8 mouse cellular contexts compared by ENCODE assay signal in genomic region chr6:88898534-88899048, GRCm38 (mm10). TPM values are rescaled to one million over a fixed set of nuclear protein-coding genes. Genes with fewer than 3 reads are reported as not detected.
A peak's percentile ranks its signal among the peaks of the same experiment; 100 is the strongest.
DNase-seq lines count a peak whose midpoint lies in the region; ATAC-seq and TF ChIP-seq lines count a peak whose summit lies in the region.

TSS of gene Mcm2 (minus strand) at chr6:88898780.

- TF ChIP-seq CTCF in G1E (IDR thresholded peaks at IDR 0.05; ENCODE audit: low read depth, low read length) = no peak
- TF ChIP-seq CTCF in layer of hippocampus, adult 2 months (conservative IDR thresholded peaks at IDR 0.05) = peak; percentile 17; the same call in 1 of the 2 replicates
- TF ChIP-seq CTCF in lung, embryonic 14.5 days (IDR thresholded peaks at IDR 0.05; ENCODE audit: low read depth) = peak; percentile 18; the same call in 1 of the 2 replicates
- TF ChIP-seq CTCF in olfactory bulb, adult 2 months (IDR thresholded peaks at IDR 0.05; ENCODE audit: insufficient read depth, low read depth, low read length) = no peak
- TF ChIP-seq CTCF in thymus, adult 2 months (IDR thresholded peaks at IDR 0.05; ENCODE audit: borderline replicate concordance, control insufficient read depth, extremely low read depth, insufficient read depth, low read length, poor library complexity) = 0 out of 2 replicates have a peak, but pooled peaks have one; percentile 2

- WGBS in forebrain, embryonic 16.5 days = 0% methylated on average over 33 of the region's 33 CpGs
- WGBS in lung, embryonic 14.5 days = under 1% methylated on average over 33 of the region's 33 CpGs
- 1% methylated on average over 33 of the region's 33 CpGs for WGBS in olfactory bulb, adult 2 months
- 0% methylated on average over 33 of the region's 33 CpGs for WGBS in thymus, adult 2 months

- peaks cover 46% of the 10 kb centered on the region for H3K36me3 ChIP-seq in G1E (replicated peaks)
- H3K36me3 ChIP-seq in forebrain, embryonic 16.5 days (ENCODE audit: control insufficient read depth, insufficient read depth) = no peaks in the 10 kb centered on the region
- peaks cover 37% of the 10 kb centered on the region for H3K36me3 ChIP-seq in lung, embryonic 14.5 days (ENCODE audit: insufficient read depth)
- no peaks in the 10 kb centered on the region; the same call in 1 of the 2 replicates for H3K36me3 ChIP-seq in thymus, adult 2 months (ENCODE audit: control insufficient read depth, insufficient read depth, low read length)

- no peaks in the 10 kb centered on the region for H3K9me3 ChIP-seq in G1E (replicated peaks)
- no peaks in the 10 kb centered on the region for H3K9me3 ChIP-seq in forebrain, embryonic 16.5 days (ENCODE audit: control insufficient read depth, low read length)
- no peaks in the 10 kb centered on the region for H3K9me3 ChIP-seq in lung, embryonic 14.5 days (ENCODE audit: low read depth, low read length)

- peak within 1 kb of the TSS; percentile 96 for H3K4me2 ChIP-seq in forebrain, embryonic 16.5 days (ENCODE audit: low read length)
- peak within 1 kb of the TSS; percentile 66 for H3K4me2 ChIP-seq in lung, embryonic 14.5 days

- peaks cover 72% of the 10 kb centered on the region for H3K4me1 ChIP-seq in G1E (ENCODE audit: insufficient read depth, low read depth, low read length)
- H3K4me1 ChIP-seq in forebrain, embryonic 16.5 days (replicated peaks; ENCODE audit: control insufficient read depth, insufficient read depth, low read length) = peaks cover 22% of the 10 kb centered on the region
- H3K4me1 ChIP-seq in lung, embryonic 14.5 days (ENCODE audit: insufficient read depth) = peaks cover 10% of the 10 kb centered on the region
- H3K4me1 ChIP-seq in olfactory bulb, adult 2 months (ENCODE audit: control insufficient read depth, insufficient read depth, low read length) = peaks cover 17% of the 10 kb centered on the region
- H3K4me1 ChIP-seq in thymus, adult 2 months (replicated peaks; ENCODE audit: control insufficient read depth, insufficient read depth, low read length) = peaks cover 28% of the 10 kb centered on the region

- no peaks in the 10 kb centered on the region for H3K27me3 ChIP-seq in G1E (ENCODE audit: insufficient read depth, low read length)
- no peaks in the 10 kb centered on the region for H3K27me3 ChIP-seq in forebrain, embryonic 16.5 days (replicated peaks; ENCODE audit: control insufficient read depth, insufficient read depth, low read length)
- no peaks in the 10 kb centered on the region for H3K27me3 ChIP-seq in lung, embryonic 14.5 days (ENCODE audit: insufficient read depth, low read length)
- H3K27me3 ChIP-seq in thymus, adult 2 months (ENCODE audit: control insufficient read depth, insufficient read depth, low read length) = no peaks in the 10 kb centered on the region

- no peak for TF ChIP-seq POLR2A in olfactory bulb, adult 2 months (IDR thresholded peaks at IDR 0.05; ENCODE audit: insufficient read depth, low read depth, low read length)
- peak; percentile 63 for TF ChIP-seq POLR2A in thymus, adult 2 months (IDR thresholded peaks at IDR 0.05; ENCODE audit: control insufficient read depth, extremely low read depth, insufficient read depth, low read length, poor library complexity)

- DNase-seq in G1E (ENCODE audit: low spot score) = peak; percentile 95
- DNase-seq in cerebellum, adult 18-20 months = peak; percentile 89 to 95
- peak; percentile 89 to 95 for DNase-seq in heart, postnatal 36 days
- DNase-seq in layer of hippocampus, adult 2 months (ENCODE audit: low spot score in 2 of 2) = peak; percentile 93
- DNase-seq in lung, embryonic 14.5 days = peak; percentile 99
- peak; percentile 96 for DNase-seq in thymus, adult 2 months

- intact Hi-C loops in heart, postnatal 36 days (cut with DNase I) = no loop called here

- peak; percentile 68 for ATAC-seq in G1E (ENCODE audit: extremely low read depth, insufficient number of reproducible peaks, low FRiP score, poor library complexity, severe bottlenecking)
- ATAC-seq in forebrain, embryonic 16.5 days = peak; percentile 77
- ATAC-seq in lung, embryonic 14.5 days (ENCODE audit: insufficient read depth) = peak; percentile 76

- H3K27ac ChIP-seq in forebrain, embryonic 16.5 days (ENCODE audit: low read length) = peak within 1 kb of the TSS; percentile 71
- H3K27ac ChIP-seq in layer of hippocampus, adult 2 months = peak within 1 kb of the TSS; percentile 51; the same call in 1 of the 2 replicates
- H3K27ac ChIP-seq in lung, embryonic 14.5 days (ENCODE audit: low read depth) = peak within 1 kb of the TSS; percentile 84
- H3K27ac ChIP-seq in olfactory bulb, adult 2 months (ENCODE audit: insufficient read depth, low read depth, low read length) = no peak within 1 kb of the TSS
- H3K27ac ChIP-seq in thymus, adult 2 months (ENCODE audit: control insufficient read depth, insufficient read depth, low read length) = peak within 1 kb of the TSS; percentile 68

- peak within 1 kb of the TSS; percentile 70 for H3K9ac ChIP-seq in forebrain, embryonic 16.5 days (replicated peaks; ENCODE audit: low read depth, low read length)
- H3K9ac ChIP-seq in lung, embryonic 14.5 days = peak within 1 kb of the TSS; percentile 84

- peak within 1 kb of the TSS; percentile 90 for H3K4me3 ChIP-seq in G1E (ENCODE audit: low read depth, low read length)
- H3K4me3 ChIP-seq in forebrain, embryonic 16.5 days (replicated peaks; ENCODE audit: low read length) = peak within 1 kb of the TSS; percentile 70
- H3K4me3 ChIP-seq in layer of hippocampus, adult 2 months = peak within 1 kb of the TSS; percentile 71
- peak within 1 kb of the TSS; percentile 81 for H3K4me3 ChIP-seq in lung, embryonic 14.5 days (ENCODE audit: low read depth, low read length)
- peak within 1 kb of the TSS; percentile 49 for H3K4me3 ChIP-seq in olfactory bulb, adult 2 months (ENCODE audit: insufficient read depth, low read depth, low read length)
- peak within 1 kb of the TSS; percentile 94 for H3K4me3 ChIP-seq in thymus, adult 2 months (ENCODE audit: control insufficient read depth, insufficient read depth, low read length)

RNA-seq across cellular contexts. Expression of gene Mcm2, which starts in this region (rescaled TPM):
- 146 and 149 TPM in 2 replicates for total RNA-seq in G1E (2014; fragmentation: Nextera tagmentation)
- 171 and 181 TPM in 2 replicates for total RNA-seq in G1E (2017)
- 1,259 and 1,797 TPM in 2 replicates for polyA plus RNA-seq in G1E (2012)
- polyA plus RNA-seq in forebrain, embryonic 16.5 days (2015; fragmentation: Nextera tagmentation; extraction: Ambion mirVana) = 60.2 and 64.6 TPM in 2 replicates
- 1 to 10 TPM; 5.4 to 6.5 TPM for total RNA-seq in heart, postnatal 36 days (2021)
- 1 to 10 TPM; 5.7 to 7.4 TPM for total RNA-seq in layer of hippocampus, adult 2 months (2021)
- 153 and 164 TPM in 2 replicates for polyA plus RNA-seq in lung, embryonic 14.5 days (2014; fragmentation: Nextera tagmentation; extraction: Ambion mirVana)
- polyA plus RNA-seq in olfactory bulb, adult 2 months (2012; ENCODE audit: insufficient read depth, insufficient read length, low replicate concordance, missing spikeins) = not detected in 2 replicates
- polyA plus RNA-seq in thymus, adult 2 months (2012; rRNA removed) = 169 and 232 TPM in 2 replicates

Comparison
In these comparisons a context has a peak if more than half of its experiments do, and no peak if none do; other contexts are left out.
1. RNA of gene Mcm2 (total RNA-seq): 146 to 181 TPM in G1E; 5.7 to 7.4 TPM in layer of hippocampus, adult 2 months and 5.4 to 6.5 TPM in heart, postnatal 36 days; every median in the first group is over 10 times any median in the second.
2. CTCF ChIP-seq: peak in layer of hippocampus, adult 2 months (single experiment), lung, embryonic 14.5 days (single experiment) and thymus, adult 2 months (single experiment); none in G1E (single experiment) and olfactory bulb, adult 2 months (single experiment).
3. Peak in every context shown above with its lines, with median percentiles within 50 percentile points of each other: ATAC-seq, DNase-seq and H3K4me3 ChIP-seq.